Mouse (Mus musculus): Measurements from ENCODE around the gene Ppan. TPM values are rescaled to one million over a fixed set of nuclear protein-coding genes. Genes with fewer than 3 reads are reported as not detected.

Ppan gene
- total and polyA plus RNA-seq, 2 experiments from 2014 or later = 36.8 to 45.4 TPM

DNA sequence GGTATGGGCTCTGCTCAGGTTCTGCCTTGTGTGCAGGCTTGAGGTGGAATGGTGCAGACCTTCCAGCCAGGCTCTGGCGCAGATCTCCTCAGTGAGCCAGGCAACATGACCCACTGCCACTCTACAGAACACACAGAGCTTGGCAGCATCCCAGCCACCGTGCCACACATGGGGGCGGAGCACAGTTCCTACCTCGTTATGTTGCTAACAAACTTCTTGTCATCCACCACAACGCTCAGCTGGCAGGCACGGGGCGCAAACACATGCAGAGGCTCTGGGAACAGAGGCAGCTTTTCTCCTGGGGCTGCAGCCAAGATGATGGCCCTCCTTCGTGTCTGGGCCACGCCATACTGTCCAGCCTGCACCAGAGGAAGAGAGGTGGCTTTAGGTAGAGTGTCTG is 22.0 kb downstream of the Ppan start:
- WGBS = 85% methylated on average over 9 of the region's 9 CpGs

DNA sequence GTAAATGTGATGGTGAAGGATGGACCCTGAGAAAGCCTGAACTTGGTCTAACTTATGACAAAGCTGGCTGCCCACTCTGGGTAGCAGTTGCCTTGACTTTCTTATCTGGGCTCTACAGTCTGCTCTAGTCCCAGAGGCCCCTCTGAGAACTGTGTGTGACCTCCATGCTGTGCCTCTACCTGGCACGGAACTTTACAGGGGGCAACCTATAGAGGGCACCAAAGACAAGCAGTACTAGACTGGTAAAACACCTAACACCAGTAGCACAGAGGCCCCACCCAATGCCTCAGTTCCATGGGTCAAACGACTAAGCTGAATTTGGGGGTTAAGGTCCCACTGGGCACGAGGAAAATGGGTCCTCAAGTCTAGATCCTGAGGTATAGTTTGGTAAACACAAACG is 28.2 kb downstream of the Ppan start:
- no peaks in the 10 kb centered on the region for H3K9me3 ChIP-seq (ENCODE audit: low read length)
- peaks cover 91% of the 10 kb centered on the region for H3K36me3 ChIP-seq (ENCODE audit: insufficient read depth, low read length)
- no peak overlapping the region for H3K27ac ChIP-seq
- H3K9ac ChIP-seq (replicated peaks; ENCODE audit: low read length) = no peak overlapping the region
- no peak overlapping the region for H3K4me3 ChIP-seq (ENCODE audit: low read length)
- no peaks in the 10 kb centered on the region for H3K27me3 ChIP-seq (ENCODE audit: insufficient read depth, low read length)
- no peak for ATAC-seq
- 82% methylated on average over 4 of the region's 4 CpGs for WGBS
- no peak for DNase-seq (ENCODE audit: low spot score)
- H3K4me2 ChIP-seq (ENCODE audit: low read depth, low read length) = no peak overlapping the region
- TF ChIP-seq CTCF (IDR thresholded peaks at IDR 0.05; ENCODE audit: low read depth) = peak; percentile 33; the same call in 1 of the 2 replicates
- H3K4me1 ChIP-seq (ENCODE audit: insufficient read depth, low read length) = no peaks in the 10 kb centered on the region

More for the DNA sequence above, 22.0 kb downstream of the Ppan start:
- H3K9ac ChIP-seq (replicated peaks; ENCODE audit: low read length) = no peak overlapping the region
- peaks cover 89% of the 10 kb centered on the region for H3K36me3 ChIP-seq (ENCODE audit: insufficient read depth, low read length)
- no peaks in the 10 kb centered on the region for H3K4me1 ChIP-seq (ENCODE audit: insufficient read depth, low read length)
- no peak overlapping the region for H3K4me3 ChIP-seq (ENCODE audit: low read length)
- TF ChIP-seq CTCF (IDR thresholded peaks at IDR 0.05; ENCODE audit: low read depth) = no peak
- DNase-seq (ENCODE audit: low spot score) = no peak
- no peak for ATAC-seq
- no peaks in the 10 kb centered on the region for H3K9me3 ChIP-seq (ENCODE audit: low read length)
- H3K4me2 ChIP-seq (ENCODE audit: low read depth, low read length) = no peak overlapping the region
- no peak overlapping the region for H3K27ac ChIP-seq
- H3K27me3 ChIP-seq (ENCODE audit: insufficient read depth, low read length) = no peaks in the 10 kb centered on the region

DNA sequence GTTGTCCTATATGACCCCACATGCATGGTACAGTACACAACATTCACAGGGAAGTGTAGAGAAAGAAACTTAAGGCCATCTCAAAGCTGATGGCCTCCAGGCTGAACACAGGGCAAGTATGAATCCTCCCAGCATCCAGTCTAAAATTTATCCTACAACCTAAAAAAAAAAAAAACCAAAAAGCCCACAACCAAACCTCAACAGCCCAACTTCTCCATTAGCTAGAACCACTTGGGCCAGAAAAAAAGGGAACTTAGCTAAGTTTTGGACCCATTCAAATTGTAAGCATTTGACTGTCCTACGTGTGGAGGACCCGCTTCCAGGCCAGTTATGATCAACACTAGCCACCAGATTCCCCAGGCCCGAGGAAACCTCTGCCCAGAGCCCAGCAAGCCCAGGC is 35.3 kb downstream of the Ppan start:
- Histone ChIP-seq H3K27me3 (ENCODE audit: insufficient read depth, low read length) (no peaks in the 10 kb centered on the region), H3K4me2 (ENCODE audit: low read depth, low read length) (no peak overlapping the region), H3K4me3 (ENCODE audit: low read length) (no peak overlapping the region), H3K27ac (no peak overlapping the region), H3K9ac (replicated peaks; ENCODE audit: low read length) (no peak overlapping the region), H3K36me3 (ENCODE audit: insufficient read depth, low read length) (peaks cover 89% of the 10 kb centered on the region), H3K9me3 (ENCODE audit: low read length) (no peaks in the 10 kb centered on the region), H3K4me1 (ENCODE audit: insufficient read depth, low read length) (no peaks in the 10 kb centered on the region)
- no peak for TF ChIP-seq CTCF (IDR thresholded peaks at IDR 0.05; ENCODE audit: low read depth)
- no peak for DNase-seq (ENCODE audit: low spot score)
- no peak for ATAC-seq
- 90% methylated on average over 3 of the region's 3 CpGs for WGBS

Small RNA genes within 50 kb of the gene (microRNA-seq; reads per million reads assigned to microRNA genes)
- gene Mir7081 = 0.36 to 1.8 reads per million in 2 experiments

Other genes starting within 250 kb of the Ppan start
- 169 and 274 TPM in 2 replicates for gene Ubl5, start 245.3 kb upstream of the Ppan start, total RNA-seq (2014; rRNA removed)
- 528 and 550 TPM in 2 replicates for gene Ubl5, start 245.3 kb upstream of the Ppan start, polyA plus RNA-seq (2015; fragmentation: Nextera tagmentation; extraction: Ambion mirVana)
- 16.9 and 18.8 TPM in 2 replicates for gene Fbxl12, start 243.4 kb upstream of the Ppan start, total RNA-seq (2014; rRNA removed)
- 11.4 and 13.0 TPM in 2 replicates for gene Fbxl12, start 243.4 kb upstream of the Ppan start, polyA plus RNA-seq (2015; fragmentation: Nextera tagmentation; extraction: Ambion mirVana)
- 31.7 and 44.3 TPM in 2 replicates for gene Pin1, start 236.1 kb upstream of the Ppan start, total RNA-seq (2014; rRNA removed)
- 65.7 and 68.0 TPM in 2 replicates for gene Pin1, start 236.1 kb upstream of the Ppan start, polyA plus RNA-seq (2015; fragmentation: Nextera tagmentation; extraction: Ambion mirVana)
- gene Olfm2, start 141.8 kb upstream of the Ppan start, total RNA-seq (2014; rRNA removed) = 317 and 346 TPM in 2 replicates
- 190 and 213 TPM in 2 replicates for gene Olfm2, start 141.8 kb upstream of the Ppan start, polyA plus RNA-seq (2015; fragmentation: Nextera tagmentation; extraction: Ambion mirVana)
- gene Col5a3, start 73.1 kb upstream of the Ppan start, total RNA-seq (2014; rRNA removed) = 3.3 and 4.0 TPM in 2 replicates
- 1.1 and 1.5 TPM in 2 replicates for gene Col5a3, start 73.1 kb upstream of the Ppan start, polyA plus RNA-seq (2015; fragmentation: Nextera tagmentation; extraction: Ambion mirVana)
- gene Rdh8, start 69.7 kb upstream of the Ppan start, total RNA-seq (2014; rRNA removed) = not detected in 2 replicates
- not detected in 2 replicates for gene Rdh8, start 69.7 kb upstream of the Ppan start, polyA plus RNA-seq (2015; fragmentation: Nextera tagmentation; extraction: Ambion mirVana)
- gene A230050P20Rik, start 19.5 kb upstream of the Ppan start, total RNA-seq (2014; rRNA removed) = 22.8 and 26.0 TPM in 2 replicates
- gene A230050P20Rik, start 19.5 kb upstream of the Ppan start, polyA plus RNA-seq (2015; fragmentation: Nextera tagmentation; extraction: Ambion mirVana) = 32.7 and 34.1 TPM in 2 replicates
- 10.9 and 12.1 TPM in 2 replicates for gene Angptl6, start 8.4 kb upstream of the Ppan start, total RNA-seq (2014; rRNA removed)
- 10.9 and 11.1 TPM in 2 replicates for gene Angptl6, start 8.4 kb upstream of the Ppan start, polyA plus RNA-seq (2015; fragmentation: Nextera tagmentation; extraction: Ambion mirVana)
- 76.1 and 79.5 TPM in 2 replicates for gene Eif3g, start 10.4 kb downstream of the Ppan start, total RNA-seq (2014; rRNA removed)
- 225 and 236 TPM in 2 replicates for gene Eif3g, start 10.4 kb downstream of the Ppan start, polyA plus RNA-seq (2015; fragmentation: Nextera tagmentation; extraction: Ambion mirVana)
- gene Dnmt1, start 71.7 kb downstream of the Ppan start, total RNA-seq (2014; rRNA removed) = 78.2 and 86.5 TPM in 2 replicates
- gene Dnmt1, start 71.7 kb downstream of the Ppan start, polyA plus RNA-seq (2015; fragmentation: Nextera tagmentation; extraction: Ambion mirVana) = 36.1 and 36.2 TPM in 2 replicates
- 3.4 and 6.0 TPM in 2 replicates for gene S1pr2, start 88.6 kb downstream of the Ppan start, total RNA-seq (2014; rRNA removed)
- 6.9 and 8.5 TPM in 2 replicates for gene S1pr2, start 88.6 kb downstream of the Ppan start, polyA plus RNA-seq (2015; fragmentation: Nextera tagmentation; extraction: Ambion mirVana)
- 104 and 107 TPM in 2 replicates for gene Mrpl4, start 114.6 kb downstream of the Ppan start, total RNA-seq (2014; rRNA removed)
- gene Mrpl4, start 114.6 kb downstream of the Ppan start, polyA plus RNA-seq (2015; fragmentation: Nextera tagmentation; extraction: Ambion mirVana) = 117 and 124 TPM in 2 replicates
- 4.3 and 5.0 TPM in 2 replicates for gene Icam1, start 127.8 kb downstream of the Ppan start, total RNA-seq (2014; rRNA removed)
- 3.8 and 4.4 TPM in 2 replicates for gene Icam1, start 127.8 kb downstream of the Ppan start, polyA plus RNA-seq (2015; fragmentation: Nextera tagmentation; extraction: Ambion mirVana)
- not detected in 2 replicates for gene Icam4, start 141.2 kb downstream of the Ppan start, total RNA-seq (2014; rRNA removed)
- gene Icam4, start 141.2 kb downstream of the Ppan start, polyA plus RNA-seq (2015; fragmentation: Nextera tagmentation; extraction: Ambion mirVana) = 0.15 TPM in 1 of 2 replicates, not detected in the other
- gene Icam5, start 143.9 kb downstream of the Ppan start, total RNA-seq (2014; rRNA removed) = 9.1 and 9.7 TPM in 2 replicates
- 3.6 and 3.7 TPM in 2 replicates for gene Icam5, start 143.9 kb downstream of the Ppan start, polyA plus RNA-seq (2015; fragmentation: Nextera tagmentation; extraction: Ambion mirVana)
- gene Zglp1, start 178.9 kb downstream of the Ppan start, total RNA-seq (2014; rRNA removed) = 1.1 and 2.2 TPM in 2 replicates
- 0.16 TPM in 1 of 2 replicates, not detected in the other for gene Zglp1, start 178.9 kb downstream of the Ppan start, polyA plus RNA-seq (2015; fragmentation: Nextera tagmentation; extraction: Ambion mirVana)
- gene Gm49373, start 184.9 kb downstream of the Ppan start, total RNA-seq (2014; rRNA removed) = 0.50 and 0.73 TPM in 2 replicates
- gene Gm49373, start 184.9 kb downstream of the Ppan start, polyA plus RNA-seq (2015; fragmentation: Nextera tagmentation; extraction: Ambion mirVana) = 0.37 and 0.48 TPM in 2 replicates
- gene Fdx1l, start 185.4 kb downstream of the Ppan start, total RNA-seq (2014; rRNA removed) = 70.9 and 95.6 TPM in 2 replicates
- gene Fdx1l, start 185.4 kb downstream of the Ppan start, polyA plus RNA-seq (2015; fragmentation: Nextera tagmentation; extraction: Ambion mirVana) = 83.9 and 86.5 TPM in 2 replicates
- gene Gm38431, start 203.8 kb downstream of the Ppan start, total RNA-seq (2014; rRNA removed) = 0.11 and 2.7 TPM in 2 replicates
- gene Gm38431, start 203.8 kb downstream of the Ppan start, polyA plus RNA-seq (2015; fragmentation: Nextera tagmentation; extraction: Ambion mirVana) = 0.16 and 0.96 TPM in 2 replicates
- 43.2 and 51.9 TPM in 2 replicates for gene Raver1, start 203.8 kb downstream of the Ppan start, total RNA-seq (2014; rRNA removed)
- 19.7 and 21.7 TPM in 2 replicates for gene Raver1, start 203.8 kb downstream of the Ppan start, polyA plus RNA-seq (2015; fragmentation: Nextera tagmentation; extraction: Ambion mirVana)
- 10.8 and 15.4 TPM in 2 replicates for gene Tyk2, start 243.1 kb downstream of the Ppan start, total RNA-seq (2014; rRNA removed)
- 5.7 and 6.2 TPM in 2 replicates for gene Tyk2, start 243.1 kb downstream of the Ppan start, polyA plus RNA-seq (2015; fragmentation: Nextera tagmentation; extraction: Ambion mirVana)

All from hindbrain, postnatal 0 days (tissue).